Mouse (Mus musculus) hindbrain, embryonic 16.5 days (tissue): ENCODE measurements around the gene Megf8. TPM values are rescaled to one million over a fixed set of nuclear protein-coding genes. Genes with fewer than 3 reads are reported as not detected.

Source experiments
- ATAC-seq: fragments of 200-750 bp; cut with Nextera tagmentation; 2 replicates; pipeline ENCODE4 v1.8.0; 2017; ENCODE audit warnings: moderate TSS enrichment, moderate library complexity
- H3K27ac ChIP-seq: fragments of 300-500 bp; sonication (generic); 2 replicates; pipeline ENCODE4 v1.5.1; 2014; ENCODE audit warnings: low read depth, mild to moderate bottlenecking, control low read depth, low read length, moderate library complexity
- H3K27me3 ChIP-seq: fragments of 300-500 bp; sonication (generic); replicated peaks from 2 replicates; pipeline ENCODE4 v1.6.1; 2014; ENCODE audit warnings: low read length; ENCODE audit not compliant: control insufficient read depth, insufficient read depth
- H3K36me3 ChIP-seq: fragments of 300-500 bp; sonication (generic); 2 replicates; pipeline ENCODE4 v1.6.1; 2014; ENCODE audit warnings: mild to moderate bottlenecking, low read length, moderate library complexity, mixed read lengths; ENCODE audit not compliant: control insufficient read depth, insufficient read depth
- H3K4me1 ChIP-seq: fragments of 300-500 bp; sonication (generic); 2 replicates; pipeline ENCODE4 v1.6.1; 2014; ENCODE audit warnings: low read depth, low read length; ENCODE audit not compliant: control insufficient read depth, insufficient read depth
- H3K4me2 ChIP-seq: fragments of 300-500 bp; sonication (generic); 2 replicates; pipeline ENCODE4 v1.6.1; 2014; ENCODE audit warnings: mild to moderate bottlenecking, low read length, control low read depth, moderate library complexity
- H3K4me3 ChIP-seq: fragments of 300-500 bp; sonication (generic); 2 replicates; pipeline ENCODE4 v1.5.1; 2014; ENCODE audit warnings: mild to moderate bottlenecking, low read length, control low read depth, moderate library complexity
- H3K9ac ChIP-seq: fragments of 300-500 bp; sonication (generic); 2 replicates; pipeline ENCODE4 v1.6.1; 2014; ENCODE audit warnings: low read depth, mild to moderate bottlenecking, control low read depth, low read length, moderate library complexity
- H3K9me3 ChIP-seq: fragments of 300-500 bp; sonication (generic); 2 replicates; pipeline ENCODE4 v1.6.1; 2014; ENCODE audit warnings: mild to moderate bottlenecking, low read length, moderate library complexity; ENCODE audit not compliant: control insufficient read depth
- WGBS: fragments of 180-500 bp; shearing (Covaris S2); extraction: QIAGEN DNeasy Blood & Tissue Kit; methylation state at CpG from one replicate; pipeline ENCODE4 v1.1.7; 2014; 5-methylcytosine and 5-hydroxymethylcytosine counted together
- polyA plus RNA-seq: library from polyadenylated mRNA; unstranded; fragments of >200 nt; fragmentation: Nextera tagmentation; extraction: Ambion mirVana; gene quantifications from 2 replicates; pipeline ENCODE4 v1.2.1, GENCODE M21; 2015

Gene Megf8
- polyA plus RNA-seq, 1 experiment from 2014 or later, result 23.6 TPM

- Histone ChIP-seq H3K9ac (no peak within 1 kb of the TSS), H3K4me3 (no peak within 1 kb of the TSS), H3K4me2 (no peak within 1 kb of the TSS), H3K9me3 (no peaks in the 10 kb centered on the region), H3K27me3 (peaks cover 9% of the 10 kb centered on the region), H3K4me1 (peaks cover 17% of the 10 kb centered on the region), H3K36me3 (peaks cover 1% of the 10 kb centered on the region), H3K27ac (no peak within 1 kb of the TSS)
- WGBS, result 53% methylated on average over 12 of the region's 12 CpGs
- no peak for ATAC-seq
Observed at GRCm38 (mm10) chr7:25369058-25369749, 52.2 kb downstream of the Megf8 start, which contains the start of gene Cnfn. TSS of gene Cnfn (minus strand) at chr7:25369724.

GRCm38 (mm10) chr7:25372441-25372840 lies 55.5 kb downstream of the Megf8 start:
- Histone ChIP-seq H3K9ac (no peak overlapping the region), H3K4me3 (no peak overlapping the region), H3K4me2 (no peak overlapping the region), H3K9me3 (no peaks in the 10 kb centered on the region), H3K27ac (no peak overlapping the region), H3K4me1 (peaks cover 9% of the 10 kb centered on the region), H3K27me3 (peaks cover 7% of the 10 kb centered on the region), H3K36me3 (no peaks in the 10 kb centered on the region)
- 88% methylated on average over 5 of the region's 5 CpGs for WGBS
- no peak for ATAC-seq

- peak overlapping the region; percentile 49 for H3K4me2 ChIP-seq
Observed at GRCm38 (mm10) chr7:25376556-25376955, 59.6 kb downstream of the Megf8 start.

GRCm38 (mm10) chr7:25377100-25377700 lies 60.2 kb downstream of the Megf8 start:
- no peaks in the 10 kb centered on the region for H3K9me3 ChIP-seq
- WGBS, result 33% methylated on average over 8 of the region's 8 CpGs
- ATAC-seq, result peak; percentile 7
- H3K4me1 ChIP-seq, result peaks cover 8% of the 10 kb centered on the region
- no peaks in the 10 kb centered on the region; the same call in 1 of the 2 replicates for H3K27me3 ChIP-seq
- no peaks in the 10 kb centered on the region; the same call in none of the 2 replicates for H3K36me3 ChIP-seq
- no peak overlapping the region for H3K27ac ChIP-seq
- H3K9ac ChIP-seq, result no peak overlapping the region
- peak overlapping the region; percentile 36 for H3K4me3 ChIP-seq
- peak overlapping the region; percentile 49 for H3K4me2 ChIP-seq

More at GRCm38 (mm10) chr7:25376556-25376955, 59.6 kb downstream of the Megf8 start:
- Histone ChIP-seq H3K9ac (peak overlapping the region; percentile 53), H3K4me3 (peak overlapping the region; percentile 36), H3K27ac (no peak overlapping the region), H3K27me3 (no peaks in the 10 kb centered on the region; the same call in 1 of the 2 replicates), H3K36me3 (no peaks in the 10 kb centered on the region; the same call in 1 of the 2 replicates), H3K9me3 (no peaks in the 10 kb centered on the region), H3K4me1 (peaks cover 8% of the 10 kb centered on the region)
- peak; percentile 79 for ATAC-seq
- 6% methylated on average over 17 of the region's 17 CpGs for WGBS

GRCm38 (mm10) chr7:25378181-25379100 lies 61.5 kb downstream of the Megf8 start:
- no peaks in the 10 kb centered on the region; the same call in 1 of the 2 replicates for H3K27me3 ChIP-seq
- 82% methylated on average over 13 of the region's 13 CpGs for WGBS
- H3K4me3 ChIP-seq, result no peak overlapping the region
- H3K36me3 ChIP-seq, result peaks cover 6% of the 10 kb centered on the region
- no peak overlapping the region for H3K4me2 ChIP-seq
- H3K9ac ChIP-seq, result no peak overlapping the region
- H3K27ac ChIP-seq, result no peak overlapping the region
- no peak for ATAC-seq
- H3K9me3 ChIP-seq, result no peaks in the 10 kb centered on the region
- peaks cover 8% of the 10 kb centered on the region for H3K4me1 ChIP-seq

- no peaks in the 10 kb centered on the region for H3K9me3 ChIP-seq
- no peak overlapping the region for H3K27ac ChIP-seq
- peak; percentile 19 for ATAC-seq
- no peaks in the 10 kb centered on the region; the same call in 1 of the 2 replicates for H3K27me3 ChIP-seq
- peaks cover 10% of the 10 kb centered on the region for H3K36me3 ChIP-seq
- H3K9ac ChIP-seq, result peak overlapping the region; percentile 58
- peaks cover 8% of the 10 kb centered on the region for H3K4me1 ChIP-seq
- H3K4me2 ChIP-seq, result peak overlapping the region; percentile 63
- WGBS, result 1% methylated on average over 42 of the region's 42 CpGs
- H3K4me3 ChIP-seq, result peak overlapping the region; percentile 34
Observed at GRCm38 (mm10) chr7:25379551-25380351, 62.8 kb downstream of the Megf8 start.

- ATAC-seq, result no peak
- H3K9me3 ChIP-seq, result no peaks in the 10 kb centered on the region
- no peak overlapping the region for H3K27ac ChIP-seq
- H3K4me3 ChIP-seq, result peak overlapping the region; percentile 34; the same call in 1 of the 2 replicates
- 60% methylated on average over 18 of the region's 18 CpGs for WGBS
- H3K4me2 ChIP-seq, result peak overlapping the region; percentile 63; the same call in 1 of the 2 replicates
- H3K9ac ChIP-seq, result no peak overlapping the region
- no peaks in the 10 kb centered on the region; the same call in 1 of the 2 replicates for H3K27me3 ChIP-seq
- peaks cover 8% of the 10 kb centered on the region for H3K4me1 ChIP-seq
- peaks cover 11% of the 10 kb centered on the region for H3K36me3 ChIP-seq
Observed at GRCm38 (mm10) chr7:25380392-25381283, 63.7 kb downstream of the Megf8 start.
